Mouse (Mus musculus) heart, adult 2 months (tissue): Measurements from ENCODE around the gene Sept10.

Experiments used
- EP300 ChIP-seq: fragments of 200-500 bp; IDR thresholded peaks from 2 replicates; pipeline ENCODE4 v1.6.1; 2011; ENCODE audit warnings: low read depth, low read length, control low read depth; ENCODE audit not compliant: insufficient read depth
- POLR2A ChIP-seq: fragments of 200-500 bp; IDR thresholded peaks from 2 replicates; pipeline ENCODE4 v1.6.1; 2011; ENCODE audit warnings: mild to moderate bottlenecking, low read depth, low read length, control low read depth; ENCODE audit not compliant: insufficient read depth

DNA sequence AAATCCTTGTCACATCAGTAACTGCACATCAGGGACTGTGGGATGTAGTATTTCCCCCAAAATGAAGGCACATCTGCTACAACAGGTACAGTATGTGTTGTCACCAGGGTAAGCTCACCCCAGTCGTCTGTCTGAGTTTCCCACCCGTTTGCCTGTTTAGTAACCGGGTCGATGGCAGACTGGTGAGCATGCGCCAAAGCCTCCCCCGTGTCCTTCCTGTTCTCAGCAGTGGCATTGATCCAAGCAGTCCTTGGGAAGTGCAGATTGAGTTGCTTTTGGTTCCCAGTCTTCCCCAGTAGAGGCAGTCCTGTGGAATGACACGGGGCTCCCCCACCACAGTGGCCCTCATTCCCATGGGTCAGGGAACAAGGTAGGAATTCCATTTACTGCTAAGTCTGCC is 111.3 kb downstream of the Sept10 start:
- no peak for TF ChIP-seq POLR2A
- TF ChIP-seq EP300 = no peak
